Mouse (Mus musculus): ENCODE measurements around the gene Farp1. TPM values are rescaled to one million over a fixed set of nuclear protein-coding genes. Genes with fewer than 3 reads are reported as not detected.
"Not testable (repeated sequence)": the region's sequence is repeated elsewhere in the genome, so short reads cannot be mapped to it uniquely, and the experiment has no call there.

The Farp1 gene
- total and polyA plus RNA-seq, 3 experiments: 6.4 to 11.1 (median 10.9) TPM

- H3K27ac ChIP-seq: no peak overlapping the region
- no peaks in the 10 kb centered on the region for H3K79me2 ChIP-seq (replicated peaks; ENCODE audit: control insufficient read depth, insufficient read depth, low read length)
- no peak for TF ChIP-seq CTCF (IDR thresholded peaks at IDR 0.05)
- no peak for TF ChIP-seq EP300 (IDR thresholded peaks at IDR 0.05; ENCODE audit: insufficient read depth, low read depth, low read length)
- no peak for TF ChIP-seq POLR2A (IDR thresholded peaks at IDR 0.05; ENCODE audit: insufficient read depth, low read depth, low read length)
- DNase-seq: no peak
- H3K27me3 ChIP-seq (ENCODE audit: control insufficient read depth, insufficient read depth, low read length): no peaks in the 10 kb centered on the region
- no peak overlapping the region for H3K9ac ChIP-seq (ENCODE audit: low read depth, low read length)
- intact Hi-C loops (cut with DNase I): no loop called here
- no peaks in the 10 kb centered on the region for H3K36me3 ChIP-seq (ENCODE audit: control insufficient read depth, insufficient read depth, low read length)
- no peak overlapping the region for H3K4me3 ChIP-seq
- H3K4me1 ChIP-seq (ENCODE audit: control insufficient read depth, insufficient read depth, low read length): no peaks in the 10 kb centered on the region
- 55% methylated on average over 3 of the region's 3 CpGs for WGBS
These were observed 86.7 kb downstream of the Farp1 start for GRCm38 (mm10) chr14:121121664-121122063.

DNA sequence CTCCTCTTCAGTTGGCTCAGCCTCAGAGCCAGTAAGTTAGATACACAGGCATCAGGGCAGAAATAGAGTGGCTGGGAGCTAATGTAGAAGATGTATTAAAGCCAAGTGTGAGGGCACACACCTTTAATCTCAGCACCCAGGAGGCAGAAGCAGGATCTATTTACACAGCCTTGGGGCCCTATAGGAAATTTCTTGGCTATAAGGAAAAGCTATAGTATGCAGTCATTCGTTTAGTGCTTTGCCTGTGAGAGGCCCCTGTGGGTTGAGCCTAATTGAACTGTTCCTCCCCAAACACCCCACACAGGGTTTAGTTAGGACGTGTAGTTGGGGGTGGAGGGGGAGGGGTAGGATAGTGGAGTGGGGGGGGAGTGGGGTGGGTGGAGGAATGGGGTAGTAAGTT lies 87.9 kb downstream of the Farp1 start:
- no peaks in the 10 kb centered on the region for H3K27me3 ChIP-seq (ENCODE audit: control insufficient read depth, insufficient read depth, low read length)
- WGBS: 77% methylated on average over 2 of the region's 2 CpGs
- intact Hi-C loops (cut with DNase I): no loop called here

DNA sequence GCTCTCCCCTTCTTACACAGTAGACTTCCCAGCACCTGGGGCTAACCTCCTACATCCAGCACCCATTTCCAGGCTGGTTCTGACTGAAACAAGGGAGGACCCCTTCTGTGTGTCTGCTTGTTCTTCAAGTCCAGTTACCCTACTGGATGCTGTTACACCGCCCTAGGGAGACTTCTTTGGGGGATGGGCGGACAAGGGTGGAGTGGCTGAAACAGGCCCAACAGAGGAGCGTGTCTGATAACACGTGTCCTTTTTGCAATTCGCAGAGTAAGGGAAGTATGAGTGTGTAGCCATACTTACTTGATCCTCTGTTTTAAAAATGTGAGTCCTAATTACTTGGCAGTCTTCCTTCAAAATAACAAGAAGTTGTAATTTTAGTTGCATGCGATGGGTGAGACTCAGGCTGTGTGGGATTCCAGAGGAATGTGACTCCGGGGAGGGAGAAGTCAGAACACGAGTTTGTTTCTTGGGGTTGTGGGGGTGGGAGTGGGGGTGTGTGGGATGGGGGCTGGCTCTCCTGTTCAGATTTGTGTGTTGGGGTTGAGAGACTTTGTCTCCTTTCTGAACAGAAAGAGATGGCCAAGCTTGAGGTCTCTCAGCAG lies 89.5 kb downstream of the Farp1 start:
- intact Hi-C loops (cut with DNase I): no loop called here
- no peak overlapping the region for H3K27ac ChIP-seq
- H3K9ac ChIP-seq (ENCODE audit: low read depth, low read length): no peak overlapping the region

More for the DNA sequence above, 87.9 kb downstream of the Farp1 start:
- Histone ChIP-seq H3K9ac (ENCODE audit: low read depth, low read length) (no peak overlapping the region), H3K36me3 (ENCODE audit: control insufficient read depth, insufficient read depth, low read length) (no peaks in the 10 kb centered on the region), H3K4me3 (no peak overlapping the region), H3K27ac (no peak overlapping the region), H3K79me2 (replicated peaks; ENCODE audit: control insufficient read depth, insufficient read depth, low read length) (no peaks in the 10 kb centered on the region), H3K4me1 (ENCODE audit: control insufficient read depth, insufficient read depth, low read length) (no peaks in the 10 kb centered on the region)
- TF ChIP-seq EP300 (IDR thresholded peaks at IDR 0.05; ENCODE audit: insufficient read depth, low read depth, low read length) (no peak), CTCF (IDR thresholded peaks at IDR 0.05) (no peak), POLR2A (IDR thresholded peaks at IDR 0.05; ENCODE audit: insufficient read depth, low read depth, low read length) (no peak)
- DNase-seq: no peak

DNA sequence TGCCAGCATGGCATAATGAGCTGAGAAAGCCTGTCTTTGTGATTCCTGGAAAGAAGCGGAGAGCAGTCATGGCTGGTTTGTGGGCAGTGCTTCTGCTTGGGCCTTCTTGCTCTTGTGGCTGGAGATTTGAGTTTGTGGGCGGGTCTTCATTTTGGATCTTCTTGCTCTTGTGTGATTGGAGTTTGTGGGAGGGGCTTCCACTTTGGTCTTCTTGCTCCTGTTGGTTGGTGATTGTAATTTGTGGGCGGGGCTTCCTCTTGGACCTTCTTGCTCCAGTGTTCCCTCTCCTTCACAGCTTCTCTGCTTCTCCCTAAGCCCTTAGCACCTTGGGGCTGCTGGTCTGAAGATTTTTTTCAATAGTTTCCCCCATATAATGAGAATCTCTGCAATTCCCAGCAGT lies 90.7 kb downstream of the Farp1 start:
- no peaks in the 10 kb centered on the region for H3K4me1 ChIP-seq (ENCODE audit: control insufficient read depth, insufficient read depth, low read length)
- H3K27me3 ChIP-seq (ENCODE audit: control insufficient read depth, insufficient read depth, low read length): no peaks in the 10 kb centered on the region
- no peak overlapping the region for H3K9ac ChIP-seq (ENCODE audit: low read depth, low read length)
- TF ChIP-seq EP300 (IDR thresholded peaks at IDR 0.05; ENCODE audit: insufficient read depth, low read depth, low read length) (no peak), POLR2A (IDR thresholded peaks at IDR 0.05; ENCODE audit: insufficient read depth, low read depth, low read length) (no peak), CTCF (IDR thresholded peaks at IDR 0.05) (no peak)
- intact Hi-C loops (cut with DNase I): no loop called here
- H3K27ac ChIP-seq: no peak overlapping the region
- no peak for DNase-seq
- no peak overlapping the region for H3K4me3 ChIP-seq
- WGBS: 91% methylated on average over 3 of the region's 3 CpGs
- no peaks in the 10 kb centered on the region for H3K36me3 ChIP-seq (ENCODE audit: control insufficient read depth, insufficient read depth, low read length)
- no peaks in the 10 kb centered on the region for H3K79me2 ChIP-seq (replicated peaks; ENCODE audit: control insufficient read depth, insufficient read depth, low read length)

More for the DNA sequence above, 89.5 kb downstream of the Farp1 start:
- no peak for DNase-seq
- Histone ChIP-seq H3K36me3 (ENCODE audit: control insufficient read depth, insufficient read depth, low read length) (no peaks in the 10 kb centered on the region), H3K4me3 (no peak overlapping the region), H3K27me3 (ENCODE audit: control insufficient read depth, insufficient read depth, low read length) (no peaks in the 10 kb centered on the region), H3K4me1 (ENCODE audit: control insufficient read depth, insufficient read depth, low read length) (no peaks in the 10 kb centered on the region), H3K79me2 (replicated peaks; ENCODE audit: control insufficient read depth, insufficient read depth, low read length) (no peaks in the 10 kb centered on the region)
- WGBS: 75% methylated on average over 8 of the region's 8 CpGs
- TF ChIP-seq CTCF (IDR thresholded peaks at IDR 0.05): no peak
- TF ChIP-seq POLR2A (IDR thresholded peaks at IDR 0.05; ENCODE audit: insufficient read depth, low read depth, low read length): no peak
- TF ChIP-seq EP300 (IDR thresholded peaks at IDR 0.05; ENCODE audit: insufficient read depth, low read depth, low read length): no peak

GRCm38 (mm10) chr14:121126291-121126690 lies 91.3 kb downstream of the Farp1 start:
- Histone ChIP-seq H3K27ac (no peak overlapping the region), H3K4me1 (ENCODE audit: control insufficient read depth, insufficient read depth, low read length) (no peaks in the 10 kb centered on the region), H3K9ac (ENCODE audit: low read depth, low read length) (no peak overlapping the region), H3K27me3 (ENCODE audit: control insufficient read depth, insufficient read depth, low read length) (no peaks in the 10 kb centered on the region), H3K79me2 (replicated peaks; ENCODE audit: control insufficient read depth, insufficient read depth, low read length) (no peaks in the 10 kb centered on the region), H3K4me3 (no peak overlapping the region), H3K36me3 (ENCODE audit: control insufficient read depth, insufficient read depth, low read length) (no peaks in the 10 kb centered on the region)
- no peak for DNase-seq
- WGBS: 83% methylated on average over 4 of the region's 4 CpGs
- intact Hi-C loops (cut with DNase I): no loop called here
- TF ChIP-seq POLR2A (IDR thresholded peaks at IDR 0.05; ENCODE audit: insufficient read depth, low read depth, low read length) (no peak), EP300 (IDR thresholded peaks at IDR 0.05; ENCODE audit: insufficient read depth, low read depth, low read length) (no peak), CTCF (IDR thresholded peaks at IDR 0.05) (no peak)

GRCm38 (mm10) chr14:121128858-121129800 lies 94.1 kb downstream of the Farp1 start:
- WGBS: 58% methylated on average over 20 of the region's 20 CpGs
- Histone ChIP-seq H3K27me3 (ENCODE audit: control insufficient read depth, insufficient read depth, low read length) (no peaks in the 10 kb centered on the region), H3K9ac (ENCODE audit: low read depth, low read length) (no peak overlapping the region), H3K36me3 (ENCODE audit: control insufficient read depth, insufficient read depth, low read length) (no peaks in the 10 kb centered on the region), H3K79me2 (replicated peaks; ENCODE audit: control insufficient read depth, insufficient read depth, low read length) (no peaks in the 10 kb centered on the region), H3K27ac (no peak overlapping the region), H3K4me3 (no peak overlapping the region), H3K4me1 (ENCODE audit: control insufficient read depth, insufficient read depth, low read length) (no peaks in the 10 kb centered on the region)
- no peak for DNase-seq
- intact Hi-C loops (cut with DNase I): no loop called here
- TF ChIP-seq CTCF (IDR thresholded peaks at IDR 0.05) (no peak), EP300 (IDR thresholded peaks at IDR 0.05; ENCODE audit: insufficient read depth, low read depth, low read length) (no peak), POLR2A (IDR thresholded peaks at IDR 0.05; ENCODE audit: insufficient read depth, low read depth, low read length) (no peak)

DNA sequence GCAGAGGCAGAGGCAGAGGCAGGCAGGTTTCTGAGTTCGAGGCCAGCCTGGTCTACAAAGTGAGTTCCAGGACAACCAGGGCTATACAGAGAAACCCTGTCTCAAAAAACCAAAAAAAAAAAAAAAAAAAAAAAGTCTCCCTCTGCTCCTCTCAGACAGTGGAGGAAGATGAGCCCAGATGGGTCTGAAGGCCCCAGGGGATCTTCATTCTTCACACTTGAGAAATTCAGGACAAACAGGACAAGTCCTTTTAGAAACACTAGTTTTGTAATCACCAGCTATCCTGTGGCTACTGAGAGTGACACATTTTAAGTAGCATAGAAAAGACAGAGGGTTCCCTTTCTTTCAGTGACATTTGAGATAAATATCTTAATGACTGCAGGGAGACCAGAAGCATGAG lies 95.4 kb downstream of the Farp1 start:
- H3K36me3 ChIP-seq (ENCODE audit: control insufficient read depth, insufficient read depth, low read length); H3K4me3 ChIP-seq; H3K4me1 ChIP-seq (ENCODE audit: control insufficient read depth, insufficient read depth, low read length); H3K79me2 ChIP-seq (replicated peaks; ENCODE audit: control insufficient read depth, insufficient read depth, low read length); intact Hi-C loops (cut with DNase I); H3K27ac ChIP-seq; H3K27me3 ChIP-seq (ENCODE audit: control insufficient read depth, insufficient read depth, low read length); H3K9ac ChIP-seq (ENCODE audit: low read depth, low read length); DNase-seq: not testable (repeated sequence)
- WGBS: 93% methylated on average over 1 of the region's 1 CpGs

All from heart, adult 2 months (tissue).